Mouse (Mus musculus): ENCODE results near the gene Stard9. TPM values are rescaled to one million over a fixed set of nuclear protein-coding genes. Genes with fewer than 3 reads are reported as not detected.
A peak's percentile ranks its signal among the peaks of the same experiment; 100 is the strongest.

Stard9 gene
- polyA plus RNA-seq (2016; fragmentation: Nextera tagmentation; extraction: Ambion mirVana): 2.4 and 2.9 TPM in 2 replicates

DNA sequence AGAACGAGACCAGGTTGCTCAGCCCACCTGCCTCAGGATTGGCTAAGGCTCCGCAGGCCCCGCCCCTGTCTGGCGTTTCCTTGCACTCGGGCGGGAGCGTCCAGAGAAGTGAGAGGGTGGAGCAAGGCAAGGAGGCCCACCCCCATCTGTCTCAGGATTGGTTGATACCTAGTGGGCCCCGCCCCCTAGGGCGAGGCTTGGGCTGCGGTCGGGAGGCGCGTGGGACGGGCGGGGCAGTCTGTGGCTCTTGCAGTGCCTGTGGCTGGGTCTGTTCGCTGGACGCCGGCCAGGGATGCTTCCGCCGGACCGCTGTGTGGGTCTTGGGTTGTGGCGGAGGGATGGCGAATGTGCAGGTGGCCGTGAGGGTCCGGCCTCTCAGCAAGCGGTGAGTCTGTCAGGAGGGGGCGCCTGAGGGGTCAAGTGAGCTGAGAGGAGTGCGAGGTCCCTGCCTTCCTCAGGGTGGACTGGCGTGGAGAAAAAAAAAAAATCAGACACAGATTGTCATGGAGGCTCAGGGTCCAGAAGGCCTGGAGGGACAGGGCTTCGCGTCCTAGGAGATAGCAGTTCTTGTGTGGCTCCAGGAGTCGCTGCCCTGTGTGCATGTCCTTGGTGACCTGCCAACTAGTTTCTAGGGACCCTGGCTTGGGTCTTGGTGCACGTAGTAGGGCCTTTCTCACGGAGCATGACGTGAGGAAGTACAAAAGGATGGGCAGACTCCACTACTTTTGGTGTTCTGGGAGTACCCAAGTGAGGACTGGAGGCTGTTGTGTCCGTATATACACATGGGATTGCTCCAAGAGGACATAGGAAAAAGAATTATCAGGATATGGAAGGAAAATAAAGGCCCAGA is at the start of gene Stard9:
Gene Stard9, plus strand, starts transcription at position 236 of the 850 bp plus-strand sequence.
- Histone ChIP-seq H3K4me1 (peaks cover 8% of the 10 kb centered on the region), H3K9me3 (no peaks in the 10 kb centered on the region), H3K36me3 (replicated peaks) (0 out of 2 replicates have a peak, but pooled peaks cover 3% of the 10 kb centered on the region), H3K4me3 (peak within 1 kb of the TSS; percentile 60), H3K27ac (peak within 1 kb of the TSS; percentile 80), H3K27me3 (ENCODE audit: poor library complexity, severe bottlenecking) (no peaks in the 10 kb centered on the region)
- DNase-seq (ENCODE audit: extremely low spot score, low spot score): peak; percentile 98
- WGBS: 2% methylated on average over 36 of the region's 36 CpGs

GRCm38 (mm10) chr2:120589759-120590158 is 39.2 kb upstream of the Stard9 start:
- Histone ChIP-seq H3K27ac (no peak overlapping the region), H3K4me1 (no peaks in the 10 kb centered on the region), H3K4me3 (no peak overlapping the region), H3K36me3 (replicated peaks) (peaks cover 72% of the 10 kb centered on the region), H3K27me3 (ENCODE audit: poor library complexity, severe bottlenecking) (no peaks in the 10 kb centered on the region), H3K9me3 (no peaks in the 10 kb centered on the region)
- 90% methylated on average over 5 of the region's 5 CpGs for WGBS
- DNase-seq (ENCODE audit: extremely low spot score, low spot score): no peak

- H3K4me1 ChIP-seq: no peaks in the 10 kb centered on the region
- no peaks in the 10 kb centered on the region for H3K9me3 ChIP-seq
- DNase-seq (ENCODE audit: extremely low spot score, low spot score): no peak
- 95% methylated on average over 1 of the region's 1 CpGs for WGBS
- no peak overlapping the region for H3K27ac ChIP-seq
- H3K36me3 ChIP-seq (replicated peaks): peaks cover 73% of the 10 kb centered on the region
- no peaks in the 10 kb centered on the region for H3K27me3 ChIP-seq (ENCODE audit: poor library complexity, severe bottlenecking)
- no peak overlapping the region for H3K4me3 ChIP-seq
These were observed 36.7 kb upstream of the Stard9 start for GRCm38 (mm10) chr2:120592227-120592626.

DNA sequence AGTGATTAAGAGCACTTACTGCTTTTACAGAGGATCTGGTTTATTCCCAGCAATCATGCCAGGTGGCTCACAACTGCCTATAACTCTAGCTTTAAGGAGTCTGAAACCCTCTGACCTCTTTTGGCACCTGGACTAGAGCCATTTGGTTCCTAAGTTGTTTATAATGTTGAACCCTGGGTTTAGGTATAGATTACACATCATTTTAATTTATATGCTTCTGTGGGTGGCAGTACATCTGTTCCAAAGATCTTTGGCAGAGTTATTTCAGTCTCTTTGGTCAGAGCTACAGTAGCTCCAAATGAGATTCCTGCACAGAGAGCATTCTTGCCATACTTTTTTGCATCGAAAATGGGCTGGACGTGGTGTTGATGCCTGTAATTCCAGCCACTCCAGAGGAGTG is 31.2 kb upstream of the Stard9 start:
- no peak for DNase-seq (ENCODE audit: extremely low spot score, low spot score)
- H3K4me3 ChIP-seq: no peak overlapping the region
- H3K27me3 ChIP-seq (ENCODE audit: poor library complexity, severe bottlenecking): no peaks in the 10 kb centered on the region
- H3K27ac ChIP-seq: no peak overlapping the region
- 93% methylated on average over 2 of the region's 2 CpGs for WGBS
- no peaks in the 10 kb centered on the region for H3K9me3 ChIP-seq
- no peaks in the 10 kb centered on the region for H3K4me1 ChIP-seq
- H3K36me3 ChIP-seq (replicated peaks): peaks cover 91% of the 10 kb centered on the region

DNA sequence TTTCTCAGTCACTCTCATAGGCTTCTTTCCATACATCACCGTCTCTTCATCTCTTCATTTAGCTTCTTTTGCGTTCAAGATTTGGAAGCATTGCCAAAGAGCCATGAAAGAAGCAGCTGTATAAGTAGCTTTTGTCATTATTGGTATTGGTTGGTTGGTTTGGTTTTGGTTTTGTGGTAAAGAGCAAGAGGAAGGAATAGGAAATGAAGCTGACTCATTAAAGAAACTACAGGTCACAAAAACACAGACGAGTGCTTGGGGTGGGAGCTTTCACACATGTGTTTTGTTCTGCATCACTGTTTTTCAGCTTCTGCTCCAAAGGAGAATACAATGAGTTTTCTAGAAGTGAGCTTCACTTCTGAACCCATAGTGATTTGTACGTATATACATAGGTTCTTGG is 29.4 kb upstream of the Stard9 start:
- peaks cover 88% of the 10 kb centered on the region for H3K36me3 ChIP-seq (replicated peaks)
- DNase-seq (ENCODE audit: extremely low spot score, low spot score): no peak
- WGBS: 93% methylated on average over 4 of the region's 4 CpGs

GRCm38 (mm10) chr2:120606021-120606690 is 22.8 kb upstream of the Stard9 start:
- no peak for DNase-seq (ENCODE audit: extremely low spot score, low spot score)

More for the DNA sequence above, 29.4 kb upstream of the Stard9 start:
- no peaks in the 10 kb centered on the region for H3K9me3 ChIP-seq
- no peaks in the 10 kb centered on the region for H3K4me1 ChIP-seq
- no peaks in the 10 kb centered on the region for H3K27me3 ChIP-seq (ENCODE audit: poor library complexity, severe bottlenecking)
- H3K27ac ChIP-seq: no peak overlapping the region
- H3K4me3 ChIP-seq: no peak overlapping the region

GRCm38 (mm10) chr2:120608830-120609723 is 19.8 kb upstream of the Stard9 start, which contains the start of the genes Haus2 and Lrrc57:
Gene Haus2 (plus strand): TSS chr2:120609383.
Gene Lrrc57 (minus strand): TSS chr2:120609520.
- Histone ChIP-seq H3K9me3 (no peaks in the 10 kb centered on the region), H3K27ac (peak within 1 kb of the TSS; percentile 95), H3K27me3 (ENCODE audit: poor library complexity, severe bottlenecking) (no peaks in the 10 kb centered on the region), H3K36me3 (replicated peaks) (peaks cover 30% of the 10 kb centered on the region), H3K4me1 (peaks cover 27% of the 10 kb centered on the region), H3K4me3 (peak within 1 kb of the TSS; percentile 96)
- under 1% methylated on average over 52 of the region's 52 CpGs for WGBS
- peak; percentile 91 for DNase-seq (ENCODE audit: extremely low spot score, low spot score)

More at GRCm38 (mm10) chr2:120606021-120606690, 22.8 kb upstream of the Stard9 start:
- Histone ChIP-seq H3K4me3 (no peak overlapping the region), H3K27ac (no peak overlapping the region), H3K9me3 (no peaks in the 10 kb centered on the region), H3K27me3 (ENCODE audit: poor library complexity, severe bottlenecking) (no peaks in the 10 kb centered on the region), H3K4me1 (peaks cover 27% of the 10 kb centered on the region), H3K36me3 (replicated peaks) (peaks cover 38% of the 10 kb centered on the region)
- 86% methylated on average over 6 of the region's 6 CpGs for WGBS

DNA sequence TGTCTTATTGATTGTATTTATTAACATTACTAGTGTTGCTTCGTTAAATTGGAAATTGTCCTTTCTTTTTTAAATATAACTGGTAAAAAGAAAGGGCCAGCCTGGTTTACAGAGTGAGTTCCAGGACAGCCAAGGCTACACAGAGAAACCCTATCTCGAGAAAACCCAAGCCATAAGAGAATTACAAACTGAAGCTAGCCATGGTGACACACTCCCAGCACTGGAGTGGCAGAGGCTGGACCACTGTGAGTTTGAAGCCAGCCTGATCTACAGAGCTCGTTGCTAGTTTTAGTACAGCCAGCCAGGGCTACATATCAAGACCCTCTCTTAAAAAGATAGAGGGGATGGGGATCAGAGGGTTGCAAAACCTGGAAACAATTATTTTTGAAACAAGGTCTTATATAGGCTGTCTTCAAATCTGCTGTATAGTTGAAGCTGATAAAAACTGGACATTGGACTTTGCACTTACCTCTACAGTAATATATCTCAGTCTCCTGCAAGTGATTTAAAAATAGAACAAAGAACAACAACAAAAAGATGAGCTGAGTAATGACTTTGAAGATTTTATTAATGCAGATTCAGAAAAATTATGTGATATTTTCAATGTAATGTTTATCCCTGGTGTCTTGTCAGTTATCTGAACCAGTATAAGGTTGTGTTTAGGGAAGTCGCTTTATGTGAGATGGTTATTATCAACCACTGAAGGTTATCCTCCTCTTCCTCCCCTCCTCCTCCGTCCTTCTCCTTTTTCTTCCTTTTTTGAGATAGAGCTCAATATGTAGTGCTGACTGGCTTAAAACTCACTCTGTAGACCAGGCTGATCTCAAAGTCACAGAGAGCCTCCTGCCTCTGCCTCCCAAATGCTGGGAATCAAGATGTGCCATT is 12.4 kb upstream of the Stard9 start:
- Histone ChIP-seq H3K27me3 (ENCODE audit: poor library complexity, severe bottlenecking) (no peaks in the 10 kb centered on the region), H3K9me3 (no peaks in the 10 kb centered on the region), H3K27ac (no peak overlapping the region), H3K36me3 (replicated peaks) (peaks cover 82% of the 10 kb centered on the region), H3K4me3 (no peak overlapping the region), H3K4me1 (no peaks in the 10 kb centered on the region)
- WGBS: 92% methylated on average over 5 of the region's 5 CpGs
- DNase-seq (ENCODE audit: extremely low spot score, low spot score): no peak

GRCm38 (mm10) chr2:120619538-120619937 is 9.4 kb upstream of the Stard9 start:
- Histone ChIP-seq H3K9me3 (no peaks in the 10 kb centered on the region), H3K27ac (no peak overlapping the region), H3K36me3 (replicated peaks) (peaks cover 63% of the 10 kb centered on the region), H3K4me3 (no peak overlapping the region), H3K27me3 (ENCODE audit: poor library complexity, severe bottlenecking) (no peaks in the 10 kb centered on the region), H3K4me1 (no peaks in the 10 kb centered on the region)
- WGBS: 97% methylated on average over 1 of the region's 1 CpGs
- no peak for DNase-seq (ENCODE audit: extremely low spot score, low spot score)

GRCm38 (mm10) chr2:120622920-120623319 is 6.0 kb upstream of the Stard9 start:
- H3K9me3 ChIP-seq: no peaks in the 10 kb centered on the region
- no peak overlapping the region for H3K27ac ChIP-seq
- no peak overlapping the region for H3K4me3 ChIP-seq
- no peaks in the 10 kb centered on the region for H3K4me1 ChIP-seq
- DNase-seq (ENCODE audit: extremely low spot score, low spot score): no peak
- no peaks in the 10 kb centered on the region for H3K27me3 ChIP-seq (ENCODE audit: poor library complexity, severe bottlenecking)
- H3K36me3 ChIP-seq (replicated peaks): peaks cover 29% of the 10 kb centered on the region

- Histone ChIP-seq H3K9me3 (no peaks in the 10 kb centered on the region), H3K36me3 (replicated peaks) (no peaks in the 10 kb centered on the region), H3K4me1 (peaks cover 8% of the 10 kb centered on the region), H3K27me3 (ENCODE audit: poor library complexity, severe bottlenecking) (no peaks in the 10 kb centered on the region), H3K4me3 (peak overlapping the region; percentile 60), H3K27ac (peak overlapping the region; percentile 76)
- DNase-seq (ENCODE audit: extremely low spot score, low spot score): no peak
- 31% methylated on average over 10 of the region's 10 CpGs for WGBS
These were observed 650 bp upstream of the Stard9 start for GRCm38 (mm10) chr2:120628076-120628865.
